Mouse (Mus musculus): ENCODE results near the gene Acadm. TPM values are rescaled to one million over a fixed set of nuclear protein-coding genes. Genes with fewer than 3 reads are reported as not detected.

The Acadm gene
- total RNA-seq, 1 experiment from 2014 or later: 153 TPM

- ATAC-seq (replicated peaks; ENCODE audit: insufficient number of reproducible peaks, low FRiP score, low TSS enrichment, poor library complexity, severe bottlenecking): peak; percentile 27
Observed at GRCm38 (mm10) chr3:153943901-153944334, 514 bp downstream of the Acadm start.

DNA sequence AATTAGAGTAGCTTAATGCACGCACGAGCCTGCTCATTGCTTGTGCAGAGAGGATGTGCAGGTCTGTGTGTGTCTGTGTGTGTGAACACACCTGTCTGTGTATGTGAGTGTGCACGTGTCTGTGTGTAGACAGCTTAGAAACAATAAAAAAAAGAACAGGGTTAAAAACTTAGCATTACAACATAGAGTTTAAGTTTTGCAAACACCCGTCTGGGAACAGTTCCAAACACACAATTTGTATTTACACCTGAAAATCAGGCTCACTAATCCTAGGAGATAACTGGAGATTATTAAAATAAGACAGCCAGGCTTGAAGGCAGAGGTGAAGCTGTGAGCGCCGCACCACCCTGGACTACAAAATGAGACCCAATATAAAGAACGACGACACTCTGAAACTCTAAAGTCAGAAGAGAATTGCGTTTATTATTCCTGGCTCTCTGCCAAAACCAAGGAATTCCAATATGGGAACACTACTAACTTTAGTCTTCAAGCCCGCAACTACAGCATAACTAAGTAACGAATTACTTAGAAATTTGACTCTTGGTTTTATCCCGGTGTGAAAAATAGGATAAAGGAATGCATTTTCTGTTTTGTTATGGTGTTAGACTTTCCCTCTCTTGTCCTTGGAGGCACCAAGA is 1.3 kb downstream of the Acadm start:
- ATAC-seq (replicated peaks; ENCODE audit: insufficient number of reproducible peaks, low FRiP score, low TSS enrichment, poor library complexity, severe bottlenecking): no peak

DNA sequence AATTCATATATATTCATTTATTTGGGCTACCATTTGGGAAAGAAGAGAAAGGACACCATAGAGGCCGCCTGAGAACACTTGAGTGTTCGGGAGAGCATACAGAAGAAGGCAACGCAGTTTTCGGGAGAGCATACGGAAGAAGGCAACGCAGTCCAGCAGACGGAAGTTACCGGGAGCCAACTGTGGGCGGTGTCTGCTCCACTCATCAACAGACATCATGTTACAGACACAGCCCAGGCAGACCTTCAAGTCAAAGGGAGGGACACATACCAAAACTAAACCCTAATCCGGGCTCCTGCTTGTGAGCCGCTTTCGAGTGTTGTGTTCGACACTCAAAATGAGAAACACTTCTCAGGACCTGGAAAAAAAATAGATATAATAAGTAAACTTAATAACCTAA is 2.8 kb downstream of the Acadm start:
- no peak for ATAC-seq (replicated peaks; ENCODE audit: insufficient number of reproducible peaks, low FRiP score, low TSS enrichment, poor library complexity, severe bottlenecking)

- no peak for ATAC-seq (replicated peaks; ENCODE audit: insufficient number of reproducible peaks, low FRiP score, low TSS enrichment, poor library complexity, severe bottlenecking)
Observed at GRCm38 (mm10) chr3:153940486-153940885, 3.9 kb downstream of the Acadm start.

- no peak for ATAC-seq (replicated peaks; ENCODE audit: insufficient number of reproducible peaks, low FRiP score, low TSS enrichment, poor library complexity, severe bottlenecking)
Observed at GRCm38 (mm10) chr3:153940021-153940420, 4.4 kb downstream of the Acadm start.

- ATAC-seq (replicated peaks; ENCODE audit: insufficient number of reproducible peaks, low FRiP score, low TSS enrichment, poor library complexity, severe bottlenecking): no peak
Observed at GRCm38 (mm10) chr3:153937116-153937810, 7.2 kb downstream of the Acadm start.

DNA sequence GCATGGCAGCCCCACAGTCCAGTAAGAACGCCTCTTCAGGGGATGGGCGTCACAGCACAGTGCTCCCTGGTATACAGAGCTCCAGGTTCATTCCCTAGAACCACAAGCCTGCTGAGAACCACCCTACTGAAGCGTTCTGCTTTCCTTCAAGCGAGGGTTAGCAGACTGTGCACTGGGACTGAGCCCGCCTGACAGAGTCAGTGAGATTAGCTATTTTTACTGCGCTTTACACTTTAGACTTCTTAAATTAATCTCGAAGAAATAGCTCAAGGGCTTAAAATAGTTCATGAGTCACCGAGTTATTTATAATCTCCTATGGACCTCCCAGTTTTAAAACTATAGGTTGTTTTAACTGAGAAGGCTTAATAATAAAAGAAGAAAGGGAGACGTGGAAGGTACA is 8.6 kb downstream of the Acadm start:
- ATAC-seq (replicated peaks; ENCODE audit: insufficient number of reproducible peaks, low FRiP score, low TSS enrichment, poor library complexity, severe bottlenecking): no peak

DNA sequence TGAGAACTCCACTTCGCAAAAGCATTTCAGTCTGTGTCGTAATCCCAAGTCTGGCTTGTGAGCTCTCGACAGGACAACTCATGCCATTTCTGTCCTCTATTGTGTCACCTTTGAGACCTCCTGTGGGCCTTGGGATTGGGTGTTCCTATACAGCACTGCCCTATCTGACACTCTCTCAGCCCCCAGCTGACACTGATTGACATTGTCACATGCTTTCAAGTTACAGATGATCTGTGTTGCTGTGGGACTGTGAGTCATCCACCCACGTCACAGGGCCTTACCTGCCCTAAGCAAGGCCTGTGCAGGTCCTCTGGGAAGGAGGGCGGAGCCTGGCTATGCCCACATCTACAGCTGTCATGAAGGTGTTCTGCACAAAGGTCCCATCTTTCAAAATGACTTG is 12.0 kb downstream of the Acadm start:
- ATAC-seq (replicated peaks; ENCODE audit: insufficient number of reproducible peaks, low FRiP score, low TSS enrichment, poor library complexity, severe bottlenecking): no peak

GRCm38 (mm10) chr3:153929526-153929925 is 14.9 kb downstream of the Acadm start:
- ATAC-seq (replicated peaks; ENCODE audit: insufficient number of reproducible peaks, low FRiP score, low TSS enrichment, poor library complexity, severe bottlenecking): no peak

DNA sequence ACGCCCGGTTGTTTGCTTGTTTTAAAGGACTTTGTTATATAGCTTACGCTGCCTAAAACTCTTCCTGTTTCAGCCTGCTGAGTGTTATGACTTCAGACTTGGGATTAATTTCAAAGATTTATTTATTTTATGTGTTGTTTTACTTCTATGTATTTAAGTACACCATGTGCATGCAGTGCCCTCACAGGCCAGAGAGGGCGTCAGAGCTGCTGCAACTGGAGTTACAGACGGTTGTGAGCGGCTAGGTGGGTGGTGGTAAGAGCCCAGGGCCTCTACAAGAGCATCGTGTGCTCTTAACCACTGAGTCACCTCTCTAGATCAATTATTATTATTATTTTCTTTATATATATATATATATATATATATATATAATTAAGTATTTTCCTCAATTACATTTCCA is 18.1 kb downstream of the Acadm start:
- no peak for ATAC-seq (replicated peaks; ENCODE audit: insufficient number of reproducible peaks, low FRiP score, low TSS enrichment, poor library complexity, severe bottlenecking)

DNA sequence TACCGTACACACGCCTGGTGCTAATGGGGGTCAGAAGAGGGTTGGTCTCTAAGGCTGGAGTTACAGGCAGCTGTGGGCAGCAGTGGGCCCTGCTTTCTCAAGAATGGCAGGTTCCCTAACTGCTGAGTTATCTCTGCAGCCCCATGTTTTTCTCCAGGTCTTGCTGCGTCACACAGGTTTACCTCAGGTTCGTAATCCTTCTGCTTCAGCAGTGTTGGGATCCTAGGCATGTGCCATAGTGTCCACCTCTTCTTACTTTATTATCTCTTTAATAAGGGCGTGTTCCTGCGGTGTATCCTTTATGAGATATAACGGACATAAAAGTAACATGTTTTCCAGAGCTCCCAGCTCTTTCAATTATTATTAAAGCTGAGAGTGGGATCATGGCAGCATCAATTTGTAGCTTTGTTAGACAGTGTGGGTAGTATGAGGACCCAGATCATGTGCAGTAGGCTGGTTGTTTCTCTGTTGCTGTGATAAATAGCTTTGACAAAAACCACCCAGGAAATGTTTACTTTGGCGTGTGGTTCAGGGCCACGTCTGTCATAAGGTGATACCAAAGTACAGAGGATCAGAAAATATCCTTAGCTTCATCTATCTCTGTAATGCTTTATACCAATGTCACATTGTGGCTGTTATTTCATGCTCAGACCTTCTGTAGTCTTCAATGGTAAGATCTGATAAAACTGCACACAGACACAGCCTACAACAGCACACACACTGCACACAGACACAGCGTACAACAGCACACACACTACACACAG is 23.1 kb downstream of the Acadm start:
- ATAC-seq (replicated peaks; ENCODE audit: insufficient number of reproducible peaks, low FRiP score, low TSS enrichment, poor library complexity, severe bottlenecking): no peak

- ATAC-seq (replicated peaks; ENCODE audit: insufficient number of reproducible peaks, low FRiP score, low TSS enrichment, poor library complexity, severe bottlenecking): no peak
Observed at GRCm38 (mm10) chr3:153917200-153917599, 27.2 kb downstream of the Acadm start.

- no peak for ATAC-seq (replicated peaks; ENCODE audit: insufficient number of reproducible peaks, low FRiP score, low TSS enrichment, poor library complexity, severe bottlenecking)
Observed at GRCm38 (mm10) chr3:153913510-153914243, 30.8 kb downstream of the Acadm start.

DNA sequence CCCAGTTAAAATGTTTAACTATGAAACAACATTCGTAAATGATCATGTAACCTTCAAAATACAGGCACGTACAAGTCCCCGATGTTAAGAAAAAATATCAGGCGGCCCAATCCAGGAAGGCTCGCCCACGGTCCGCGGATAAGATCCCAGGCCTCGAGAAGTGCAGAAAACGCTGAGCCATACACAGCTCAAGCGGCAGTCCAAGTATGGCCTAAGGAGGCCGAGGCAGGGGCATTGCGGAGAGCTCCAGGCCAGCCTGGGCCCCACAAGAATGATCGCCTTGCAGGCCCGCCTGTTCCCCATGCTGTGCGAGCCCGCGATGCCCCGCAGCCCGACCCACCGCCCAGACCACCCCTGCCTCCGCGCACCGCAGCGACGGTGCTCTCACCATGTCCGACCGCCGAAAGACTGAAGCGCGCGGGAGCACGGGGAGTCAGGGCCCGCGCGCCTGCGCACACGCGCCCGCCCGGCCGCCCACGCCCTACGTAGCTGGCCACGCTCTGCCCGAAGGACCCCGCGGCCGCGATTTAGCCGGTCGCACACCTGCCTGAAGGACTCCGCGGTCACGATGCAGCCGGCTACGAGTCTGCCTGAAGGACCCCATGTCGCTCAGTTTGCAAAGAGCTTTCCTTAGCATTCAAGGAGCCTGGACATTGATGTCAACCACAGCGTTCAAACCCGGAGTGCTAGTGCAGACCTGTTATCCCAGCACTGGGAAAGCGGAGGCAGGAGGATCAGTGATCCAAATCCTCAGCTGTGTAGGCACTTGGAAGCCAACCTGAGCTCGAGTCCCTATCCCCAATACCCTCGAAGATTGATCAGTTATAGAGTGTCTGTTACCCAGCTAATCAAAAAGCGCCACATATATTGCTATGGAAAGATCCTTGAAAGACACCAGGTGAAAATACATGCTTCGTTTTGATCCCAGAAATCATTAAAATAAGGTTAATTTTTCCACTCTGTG is 31.6 kb downstream of the Acadm start, which contains the start of gene Rabggtb:
Gene Rabggtb (minus strand): TSS at position 464 of the 964 bp plus-strand sequence.
- peak; percentile 93 for ATAC-seq (replicated peaks; ENCODE audit: insufficient number of reproducible peaks, low FRiP score, low TSS enrichment, poor library complexity, severe bottlenecking)

GRCm38 (mm10) chr3:153911882-153912440 is 32.5 kb downstream of the Acadm start:
- ATAC-seq (replicated peaks; ENCODE audit: insufficient number of reproducible peaks, low FRiP score, low TSS enrichment, poor library complexity, severe bottlenecking): no peak

DNA sequence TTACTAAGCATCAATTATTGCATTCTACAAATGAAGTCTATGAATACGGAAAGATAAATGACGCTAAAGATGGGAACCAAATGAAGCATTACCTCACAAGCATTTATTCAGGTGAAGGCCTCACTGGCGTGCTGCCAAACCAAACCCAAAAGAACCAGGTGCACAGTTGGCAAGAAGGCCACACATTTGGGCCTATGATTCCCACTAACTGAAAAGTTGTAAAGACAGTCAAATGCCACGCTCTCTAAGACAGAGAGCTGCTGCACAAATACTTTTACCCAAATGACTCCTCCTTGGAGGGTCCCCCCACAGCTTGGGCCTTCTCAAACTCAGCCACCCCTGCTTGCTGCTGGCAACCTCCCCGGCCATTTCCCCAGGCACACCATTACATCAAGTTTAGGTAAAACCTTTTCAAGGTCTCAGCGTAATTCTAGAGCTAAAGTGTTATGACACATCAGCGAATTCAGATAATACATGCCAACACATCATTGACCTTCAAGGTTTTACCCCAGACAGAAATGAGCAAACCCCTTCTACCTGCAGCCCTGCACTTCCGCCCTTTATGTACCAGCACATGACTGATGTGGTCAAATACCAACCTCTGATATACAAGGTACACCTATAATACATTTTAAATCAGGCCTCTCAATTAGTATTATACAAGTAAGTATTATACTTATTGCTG is 33.1 kb downstream of the Acadm start:
- ATAC-seq (replicated peaks; ENCODE audit: insufficient number of reproducible peaks, low FRiP score, low TSS enrichment, poor library complexity, severe bottlenecking): no peak

DNA sequence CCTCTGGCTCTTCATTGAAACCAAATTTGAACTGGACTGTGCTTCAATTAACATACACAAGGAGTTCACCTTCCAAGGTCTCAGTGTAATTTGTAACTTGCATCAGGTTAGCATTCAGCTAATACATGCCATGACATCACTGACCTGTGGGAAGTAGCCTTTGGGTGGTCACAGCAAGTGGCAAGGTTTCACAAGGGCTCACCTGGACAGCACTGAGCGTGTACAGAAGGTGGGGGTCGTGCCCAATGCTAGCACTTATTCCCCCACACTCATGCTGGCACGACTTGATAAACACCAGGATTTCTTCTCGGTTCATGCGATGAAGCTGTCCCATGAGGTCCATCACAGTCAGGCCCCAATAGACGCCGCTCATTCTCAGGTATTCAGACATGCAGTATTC is 33.9 kb downstream of the Acadm start:
- no peak for ATAC-seq (replicated peaks; ENCODE audit: insufficient number of reproducible peaks, low FRiP score, low TSS enrichment, poor library complexity, severe bottlenecking)
